Mouse (Mus musculus) cerebellum, adult 2 months (tissue): ENCODE data around the gene Chchd6.

ENCODE experiments used
- CTCF ChIP-seq: fragments of 200-500 bp; IDR thresholded peaks from 2 replicates; pipeline ENCODE4 v1.5.1; 2011; ENCODE audit warnings: low read depth, mild to moderate bottlenecking, control low read depth, low read length, moderate library complexity, borderline replicate concordance; ENCODE audit not compliant: insufficient read depth
- POLR2A ChIP-seq: fragments of 200-500 bp; IDR thresholded peaks from 2 replicates; pipeline ENCODE4 v1.6.1; 2011; ENCODE audit warnings: low read length, control low read depth, borderline replicate concordance; ENCODE audit not compliant: insufficient read depth

DNA sequence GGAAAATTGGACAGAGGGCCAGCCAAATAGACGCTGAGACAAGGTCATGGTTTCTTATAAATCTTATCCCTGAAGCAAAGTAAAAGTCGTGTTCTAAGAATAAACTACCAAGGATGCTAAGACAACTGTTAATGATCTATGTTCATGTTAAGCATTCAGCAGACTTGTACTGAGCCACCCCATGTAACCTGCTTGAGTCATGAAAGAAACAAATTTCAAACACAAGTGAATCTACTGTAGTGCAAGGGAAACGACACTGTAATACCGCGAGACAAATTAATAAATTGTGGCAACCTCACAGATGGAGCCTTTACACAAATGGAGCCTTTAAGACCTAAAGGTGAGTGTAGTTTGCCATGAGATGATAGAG is 310 bp upstream of the Chchd6 start:
- no peak for TF ChIP-seq POLR2A
- TF ChIP-seq CTCF, result no peak
